Mouse (Mus musculus) bone marrow macrophage, adult 2 months (primary cell): ENCODE data around the gene Wfdc18.

Experiments
- CTCF ChIP-seq: IDR thresholded peaks from 2 replicates; pipeline ENCODE4 v1.5.1; 2012; ENCODE audit warnings: low read depth, mild to moderate bottlenecking, low read length, moderate library complexity
- POLR2A ChIP-seq: IDR thresholded peaks from 2 replicates; pipeline ENCODE4 v1.6.1; 2012; ENCODE audit warnings: mild to moderate bottlenecking, low read depth, low read length, borderline replicate concordance

DNA sequence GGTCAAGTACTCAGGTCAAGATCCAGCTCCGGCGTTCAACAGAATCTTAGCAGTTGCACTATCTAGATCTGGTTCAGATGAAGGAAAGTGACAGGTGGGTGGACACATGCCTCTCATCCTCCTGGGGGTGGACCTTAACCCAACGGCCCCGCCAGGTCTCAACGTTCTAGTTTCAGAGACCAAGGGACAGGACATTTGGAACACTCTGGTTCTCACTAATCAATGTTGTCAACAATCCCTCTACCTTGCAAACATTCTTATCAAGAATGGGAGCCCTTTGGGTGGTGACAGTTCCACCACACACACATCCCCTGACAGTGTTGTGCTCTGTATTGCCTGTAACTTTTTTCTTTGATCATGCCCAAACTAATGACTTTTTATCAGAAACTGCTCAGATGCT is 33.0 kb downstream of the Wfdc18 start:
- TF ChIP-seq POLR2A (no peak), CTCF (no peak)
